Mouse (Mus musculus): ENCODE data around the gene Fam229a. TPM values are rescaled to one million over a fixed set of nuclear protein-coding genes. Genes with fewer than 3 reads are reported as not detected.

The Fam229a gene
- polyA plus RNA-seq, 1 experiment from 2014 or later, result not detected

- H3K4me3 ChIP-seq (ENCODE audit: low read depth, low read length), result no peak overlapping the region
Observed at GRCm38 (mm10) chr4:129511413-129512096, 20.6 kb downstream of the Fam229a start.

GRCm38 (mm10) chr4:129513086-129513767 is 22.2 kb downstream of the Fam229a start, which contains the start of gene Marcksl1:
TSS of gene Marcksl1 (plus strand) at chr4:129513581.
- 4% methylated on average over 47 of the region's 47 CpGs for WGBS
- ATAC-seq (ENCODE audit: low FRiP score) (peak; percentile 87), DNase-seq (ENCODE audit: low spot score, missing footprints) (peak; percentile 99)
- H3K9me3 ChIP-seq (ENCODE audit: control insufficient read depth, low read length), result no peaks in the 10 kb centered on the region
- H3K36me3 ChIP-seq (ENCODE audit: control insufficient read depth, insufficient read depth, low read length), result no peaks in the 10 kb centered on the region; the same call in 1 of the 2 replicates
- H3K4me1 ChIP-seq (ENCODE audit: control insufficient read depth, insufficient read depth, low read length), result peaks cover 30% of the 10 kb centered on the region
- H3K27me3 ChIP-seq (ENCODE audit: control insufficient read depth, insufficient read depth, low read length), result no peaks in the 10 kb centered on the region
- H3K4me2 ChIP-seq, result peak within 1 kb of the TSS; percentile 74
- H3K27ac ChIP-seq (ENCODE audit: low read depth, low read length), result peak within 1 kb of the TSS; percentile 97
- peak within 1 kb of the TSS; percentile 100 for H3K9ac ChIP-seq (ENCODE audit: low read length)
- H3K4me3 ChIP-seq (ENCODE audit: low read depth, low read length), result peak within 1 kb of the TSS; percentile 92

More at GRCm38 (mm10) chr4:129511413-129512096, 20.6 kb downstream of the Fam229a start:
- Histone ChIP-seq H3K27me3 (ENCODE audit: control insufficient read depth, insufficient read depth, low read length) (no peaks in the 10 kb centered on the region), H3K4me2 (peak overlapping the region; percentile 17; the same call in 1 of the 2 replicates), H3K36me3 (ENCODE audit: control insufficient read depth, insufficient read depth, low read length) (no peaks in the 10 kb centered on the region), H3K9me3 (ENCODE audit: control insufficient read depth, low read length) (no peaks in the 10 kb centered on the region), H3K9ac (ENCODE audit: low read length) (peak overlapping the region; percentile 33; the same call in 1 of the 2 replicates), H3K27ac (ENCODE audit: low read depth, low read length) (peak overlapping the region; percentile 71), H3K4me1 (ENCODE audit: control insufficient read depth, insufficient read depth, low read length) (peaks cover 30% of the 10 kb centered on the region)
- ATAC-seq (ENCODE audit: low FRiP score), result no peak
- 19% methylated on average over 6 of the region's 6 CpGs for WGBS
- DNase-seq (ENCODE audit: low spot score, missing footprints), result no peak

- Histone ChIP-seq H3K36me3 (ENCODE audit: control insufficient read depth, insufficient read depth, low read length) (peaks cover 3% of the 10 kb centered on the region; the same call in 1 of the 2 replicates), H3K4me1 (ENCODE audit: control insufficient read depth, insufficient read depth, low read length) (peaks cover 30% of the 10 kb centered on the region), H3K4me2 (peak overlapping the region; percentile 74), H3K9me3 (ENCODE audit: control insufficient read depth, low read length) (no peaks in the 10 kb centered on the region), H3K9ac (ENCODE audit: low read length) (peak overlapping the region; percentile 100), H3K27me3 (ENCODE audit: control insufficient read depth, insufficient read depth, low read length) (no peaks in the 10 kb centered on the region), H3K4me3 (ENCODE audit: low read depth, low read length) (peak overlapping the region; percentile 92), H3K27ac (ENCODE audit: low read depth, low read length) (peak overlapping the region; percentile 97)
- ATAC-seq (ENCODE audit: low FRiP score) (peak; percentile 47), DNase-seq (ENCODE audit: low spot score, missing footprints) (no peak)
- under 1% methylated on average over 42 of the region's 57 CpGs for WGBS
Observed at GRCm38 (mm10) chr4:129513891-129514290, 22.9 kb downstream of the Fam229a start.

- peak overlapping the region; percentile 100 for H3K9ac ChIP-seq (ENCODE audit: low read length)
- H3K27ac ChIP-seq (ENCODE audit: low read depth, low read length), result peak overlapping the region; percentile 97
- peak overlapping the region; percentile 74 for H3K4me2 ChIP-seq
- no peaks in the 10 kb centered on the region for H3K9me3 ChIP-seq (ENCODE audit: control insufficient read depth, low read length)
- H3K4me1 ChIP-seq (ENCODE audit: control insufficient read depth, insufficient read depth, low read length), result peaks cover 30% of the 10 kb centered on the region
- DNase-seq (ENCODE audit: low spot score, missing footprints) (peak; percentile 98), ATAC-seq (ENCODE audit: low FRiP score) (peak; percentile 33)
- H3K4me3 ChIP-seq (ENCODE audit: low read depth, low read length), result peak overlapping the region; percentile 92
- H3K27me3 ChIP-seq (ENCODE audit: control insufficient read depth, insufficient read depth, low read length), result no peaks in the 10 kb centered on the region
- H3K36me3 ChIP-seq (ENCODE audit: control insufficient read depth, insufficient read depth, low read length), result peaks cover 3% of the 10 kb centered on the region; the same call in 1 of the 2 replicates
- WGBS, result under 1% methylated on average over 33 of the region's 35 CpGs
Observed at GRCm38 (mm10) chr4:129514300-129514898, 23.4 kb downstream of the Fam229a start.

- no peak overlapping the region for H3K4me2 ChIP-seq
- 63% methylated on average over 2 of the region's 2 CpGs for WGBS
- no peak overlapping the region for H3K27ac ChIP-seq (ENCODE audit: low read depth, low read length)
- H3K9ac ChIP-seq (ENCODE audit: low read length), result no peak overlapping the region
- H3K36me3 ChIP-seq (ENCODE audit: control insufficient read depth, insufficient read depth, low read length), result peaks cover 13% of the 10 kb centered on the region
- H3K4me1 ChIP-seq (ENCODE audit: control insufficient read depth, insufficient read depth, low read length), result peaks cover 15% of the 10 kb centered on the region; the same call in 1 of the 2 replicates
- no peak for DNase-seq (ENCODE audit: low spot score, missing footprints)
- H3K27me3 ChIP-seq (ENCODE audit: control insufficient read depth, insufficient read depth, low read length), result no peaks in the 10 kb centered on the region
- H3K9me3 ChIP-seq (ENCODE audit: control insufficient read depth, low read length), result no peaks in the 10 kb centered on the region
- no peak for ATAC-seq (ENCODE audit: low FRiP score)
- no peak overlapping the region for H3K4me3 ChIP-seq (ENCODE audit: low read depth, low read length)
Observed at GRCm38 (mm10) chr4:129516925-129517324, 25.9 kb downstream of the Fam229a start.

GRCm38 (mm10) chr4:129518519-129518918 is 27.5 kb downstream of the Fam229a start:
- DNase-seq (ENCODE audit: low spot score, missing footprints) (no peak), ATAC-seq (ENCODE audit: low FRiP score) (no peak)
- peaks cover 7% of the 10 kb centered on the region; the same call in 1 of the 2 replicates for H3K4me1 ChIP-seq (ENCODE audit: control insufficient read depth, insufficient read depth, low read length)
- no peak overlapping the region for H3K27ac ChIP-seq (ENCODE audit: low read depth, low read length)
- no peaks in the 10 kb centered on the region for H3K27me3 ChIP-seq (ENCODE audit: control insufficient read depth, insufficient read depth, low read length)
- no peak overlapping the region for H3K4me2 ChIP-seq
- no peak overlapping the region for H3K9ac ChIP-seq (ENCODE audit: low read length)
- H3K9me3 ChIP-seq (ENCODE audit: control insufficient read depth, low read length), result no peaks in the 10 kb centered on the region
- WGBS, result 88% methylated on average over 8 of the region's 8 CpGs
- H3K4me3 ChIP-seq (ENCODE audit: low read depth, low read length), result no peak overlapping the region
- peaks cover 27% of the 10 kb centered on the region for H3K36me3 ChIP-seq (ENCODE audit: control insufficient read depth, insufficient read depth, low read length)

GRCm38 (mm10) chr4:129525338-129525737 is 34.3 kb downstream of the Fam229a start:
- Histone ChIP-seq H3K4me3 (ENCODE audit: low read depth, low read length) (no peak overlapping the region), H3K9ac (ENCODE audit: low read length) (no peak overlapping the region), H3K4me1 (ENCODE audit: control insufficient read depth, insufficient read depth, low read length) (no peaks in the 10 kb centered on the region), H3K4me2 (no peak overlapping the region), H3K27me3 (ENCODE audit: control insufficient read depth, insufficient read depth, low read length) (no peaks in the 10 kb centered on the region), H3K27ac (ENCODE audit: low read depth, low read length) (no peak overlapping the region), H3K36me3 (ENCODE audit: control insufficient read depth, insufficient read depth, low read length) (peaks cover 49% of the 10 kb centered on the region), H3K9me3 (ENCODE audit: control insufficient read depth, low read length) (no peaks in the 10 kb centered on the region)
- DNase-seq (ENCODE audit: low spot score, missing footprints) (no peak), ATAC-seq (ENCODE audit: low FRiP score) (no peak)
- 91% methylated on average over 5 of the region's 5 CpGs for WGBS

- Histone ChIP-seq H3K36me3 (ENCODE audit: control insufficient read depth, insufficient read depth, low read length) (peaks cover 52% of the 10 kb centered on the region), H3K27me3 (ENCODE audit: control insufficient read depth, insufficient read depth, low read length) (no peaks in the 10 kb centered on the region), H3K9ac (ENCODE audit: low read length) (no peak overlapping the region), H3K27ac (ENCODE audit: low read depth, low read length) (no peak overlapping the region), H3K9me3 (ENCODE audit: control insufficient read depth, low read length) (no peaks in the 10 kb centered on the region), H3K4me3 (ENCODE audit: low read depth, low read length) (no peak overlapping the region), H3K4me2 (no peak overlapping the region), H3K4me1 (ENCODE audit: control insufficient read depth, insufficient read depth, low read length) (no peaks in the 10 kb centered on the region)
- DNase-seq (ENCODE audit: low spot score, missing footprints), result no peak
- WGBS, result 85% methylated on average over 3 of the region's 3 CpGs
- no peak for ATAC-seq (ENCODE audit: low FRiP score)
Observed at GRCm38 (mm10) chr4:129525889-129526288, 34.9 kb downstream of the Fam229a start.

Data from midbrain, embryonic 11.5 days (tissue).